Mouse (Mus musculus): ENCODE measurements around the gene Nasp. TPM values are rescaled to one million over a fixed set of nuclear protein-coding genes. Genes with fewer than 3 reads are reported as not detected.

Gene Nasp
- polyA plus RNA-seq, 1 experiment = 2.4 TPM

DNA sequence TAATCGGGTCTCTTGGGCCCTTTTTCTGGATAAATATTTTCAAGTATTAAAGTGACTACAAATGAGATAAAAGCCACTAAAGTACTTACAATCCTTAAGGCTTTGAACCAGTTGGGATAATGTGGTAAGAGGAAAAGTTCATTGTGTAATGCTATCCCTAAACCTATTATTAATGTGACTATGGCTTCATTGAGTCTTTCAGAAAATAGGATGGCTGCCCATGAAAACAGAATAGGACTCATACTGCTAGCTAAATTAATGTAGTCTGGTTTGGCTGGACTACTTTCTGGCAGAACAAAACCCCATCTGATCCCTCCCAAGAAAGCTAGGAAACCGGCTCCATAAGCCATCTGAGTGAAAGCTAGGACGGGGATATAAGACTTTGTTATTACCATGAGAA, 74.7 kb downstream of the Nasp start:
- Histone ChIP-seq H3K4me3 (replicated peaks; ENCODE audit: extremely low read depth, low read depth, low read length) (no peak overlapping the region), H3K4me1 (ENCODE audit: control insufficient read depth, insufficient read depth, low read length) (no peaks in the 10 kb centered on the region; the same call in 1 of the 2 replicates)
- no peak for DNase-seq
- TF ChIP-seq POLR2A (IDR thresholded peaks at IDR 0.05; ENCODE audit: borderline replicate concordance, extremely low read depth, low read depth, low read length) (no peak), CTCF (IDR thresholded peaks at IDR 0.05; ENCODE audit: insufficient read depth, low read length) (no peak)
- WGBS = 93% methylated on average over 3 of the region's 3 CpGs

Other genes with a start within 250 kb of the Nasp start
- 58.5 and 63.0 TPM in 2 replicates for gene Mast2, start 163.8 kb downstream of the Nasp start, polyA plus RNA-seq (2012; rRNA removed)
- 1.4 and 2.5 TPM in 2 replicates for gene Ipp, start 120.4 kb downstream of the Nasp start, polyA plus RNA-seq (2012; rRNA removed)
- gene Tmem69, start 72.0 kb downstream of the Nasp start, polyA plus RNA-seq (2012; rRNA removed) = 2.3 and 3.9 TPM in 2 replicates
- gene Gpbp1l1, start 70.3 kb downstream of the Nasp start, polyA plus RNA-seq (2012; rRNA removed) = 27.1 and 32.6 TPM in 2 replicates
- gene Ccdc17, start 31.3 kb downstream of the Nasp start, polyA plus RNA-seq (2012; rRNA removed) = 52.9 and 55.0 TPM in 2 replicates
- gene Akr1a1, start 23.7 kb upstream of the Nasp start, polyA plus RNA-seq (2012; rRNA removed) = 536 and 669 TPM in 2 replicates
- 58.4 and 179 TPM in 2 replicates for gene Prdx1, start 57.6 kb upstream of the Nasp start, polyA plus RNA-seq (2012; rRNA removed)
- 6.6 and 8.0 TPM in 2 replicates for gene Mmachc, start 80.5 kb upstream of the Nasp start, polyA plus RNA-seq (2012; rRNA removed)
- 23.9 and 27.4 TPM in 2 replicates for gene Ccdc163, start 80.6 kb upstream of the Nasp start, polyA plus RNA-seq (2012; rRNA removed)
- gene Tesk2, start 93.0 kb upstream of the Nasp start, polyA plus RNA-seq (2012; rRNA removed) = 2.0 and 2.3 TPM in 2 replicates
- gene Toe1, start 179.7 kb upstream of the Nasp start, polyA plus RNA-seq (2012; rRNA removed) = 17.4 and 22.1 TPM in 2 replicates
- 7.5 and 7.6 TPM in 2 replicates for gene Mutyh, start 179.8 kb upstream of the Nasp start, polyA plus RNA-seq (2012; rRNA removed)
- 0.53 and 0.69 TPM in 2 replicates for gene Hpdl, start 193.8 kb upstream of the Nasp start, polyA plus RNA-seq (2012; rRNA removed)
- 1.9 and 2.6 TPM in 2 replicates for gene Zswim5, start 249.4 kb upstream of the Nasp start, polyA plus RNA-seq (2012; rRNA removed)